Comparison of ENCODE assay signal across 9 mouse cellular contexts in genomic region chr8:58912196-58912839, GRCm38 (mm10). TPM values are rescaled to one million over a fixed set of nuclear protein-coding genes. Genes with fewer than 3 reads are reported as not detected.
A peak's percentile ranks its signal among the peaks of the same experiment; 100 is the strongest.
DNase-seq lines count a peak whose midpoint lies in the region; ATAC-seq and TF ChIP-seq lines count a peak whose summit lies in the region.
"Had no signal": no experiment of that assay in that cellular context is flagged by ENCODE, and none has a peak within 500 bp of the region (broad histone marks: within the 10 kb centered on the region; RNA-seq: fewer than 3 reads in every experiment).

Gene Galntl6, minus strand, starts transcription at chr8:58912640.

- H3K27me3 ChIP-seq in lung, embryonic 15.5 days: peaks cover 22% of the 10 kb centered on the region
- peaks cover 6% of the 10 kb centered on the region for H3K27me3 ChIP-seq in hindbrain, embryonic 14.5 days (ENCODE audit: control insufficient read depth, insufficient read depth, low read length)
- H3K27me3 ChIP-seq in limb, embryonic 11.5 days (ENCODE audit: control insufficient read depth, insufficient read depth, low read length): peaks cover 3% of the 10 kb centered on the region; the same call in 1 of the 2 replicates

- TF ChIP-seq CTCF in olfactory bulb, adult 2 months (IDR thresholded peaks at IDR 0.05; ENCODE audit: insufficient read depth, low read depth, low read length): no peak

- peak within 1 kb of the TSS; percentile 49 for H3K4me3 ChIP-seq in lung, embryonic 15.5 days
- H3K4me3 ChIP-seq in hindbrain, embryonic 14.5 days (replicated peaks; ENCODE audit: low read length): peak within 1 kb of the TSS; percentile 66
- peak within 1 kb of the TSS; percentile 57 for H3K4me3 ChIP-seq in limb, embryonic 11.5 days (ENCODE audit: low read depth, low read length)
- H3K4me3 ChIP-seq in olfactory bulb, adult 2 months (ENCODE audit: insufficient read depth, low read depth, low read length): peak within 1 kb of the TSS; percentile 76

- H3K27ac ChIP-seq in lung, embryonic 15.5 days: no peak within 1 kb of the TSS
- H3K27ac ChIP-seq in hindbrain, embryonic 14.5 days: peak within 1 kb of the TSS; percentile 75
- no peak within 1 kb of the TSS for H3K27ac ChIP-seq in limb, embryonic 11.5 days (replicated peaks; ENCODE audit: low read depth, low read length)
- peak within 1 kb of the TSS; percentile 38 for H3K27ac ChIP-seq in olfactory bulb, adult 2 months (ENCODE audit: insufficient read depth, low read depth, low read length)

- WGBS in lung, embryonic 15.5 days: 1% methylated on average over 36 of the region's 37 CpGs
- under 1% methylated on average over 37 of the region's 37 CpGs for WGBS in hindbrain, embryonic 14.5 days
- WGBS in limb, embryonic 11.5 days: under 1% methylated on average over 37 of the region's 37 CpGs
- WGBS in olfactory bulb, adult 2 months: under 1% methylated on average over 37 of the region's 37 CpGs

- H3K4me1 ChIP-seq in lung, embryonic 15.5 days: peaks cover 12% of the 10 kb centered on the region; the same call in 1 of the 2 replicates
- H3K4me1 ChIP-seq in hindbrain, embryonic 14.5 days (replicated peaks; ENCODE audit: control insufficient read depth, insufficient read depth, low read length): peaks cover 10% of the 10 kb centered on the region
- H3K4me1 ChIP-seq in limb, embryonic 11.5 days (ENCODE audit: control insufficient read depth, insufficient read depth, low read length): 0 out of 2 replicates have a peak, but pooled peaks cover 3% of the 10 kb centered on the region
- H3K4me1 ChIP-seq in olfactory bulb, adult 2 months (ENCODE audit: control insufficient read depth, insufficient read depth, low read length): peaks cover 5% of the 10 kb centered on the region

- 0 out of 2 replicates have a peak, but pooled peaks have one; percentile 31 for TF ChIP-seq POLR2A in olfactory bulb, adult 2 months (IDR thresholded peaks at IDR 0.05; ENCODE audit: insufficient read depth, low read depth, low read length)

- H3K9ac ChIP-seq in lung, embryonic 15.5 days: no peak within 1 kb of the TSS
- peak within 1 kb of the TSS; percentile 80 for H3K9ac ChIP-seq in hindbrain, embryonic 14.5 days
- peak within 1 kb of the TSS; percentile 53 for H3K9ac ChIP-seq in limb, embryonic 11.5 days (ENCODE audit: low read length)

- H3K9me3 ChIP-seq in lung, embryonic 15.5 days: no peaks in the 10 kb centered on the region
- H3K9me3 ChIP-seq in hindbrain, embryonic 14.5 days (ENCODE audit: control insufficient read depth, low read length): no peaks in the 10 kb centered on the region
- no peaks in the 10 kb centered on the region for H3K9me3 ChIP-seq in limb, embryonic 11.5 days (ENCODE audit: control insufficient read depth, low read length)

- no peak for DNase-seq in lung, postnatal 10 days
- DNase-seq in embryo, embryonic 10.5 days (ENCODE audit: low spot score): peak; percentile 54
- peak; percentile 41 for DNase-seq in hindbrain, embryonic 14.5 days (ENCODE audit: low spot score)
- DNase-seq in limb, embryonic 11.5 days (ENCODE audit: low spot score): peak; percentile 63
- no peak for DNase-seq in urinary bladder, postnatal 36 days (ENCODE audit: low spot score in 2 of 2)
- DNase-seq in lung, postnatal 4 days: no peak

- no peaks in the 10 kb centered on the region for H3K36me3 ChIP-seq in lung, embryonic 15.5 days
- H3K36me3 ChIP-seq in hindbrain, embryonic 14.5 days (replicated peaks; ENCODE audit: control insufficient read depth, insufficient read depth): no peaks in the 10 kb centered on the region
- H3K36me3 ChIP-seq in limb, embryonic 11.5 days (ENCODE audit: control insufficient read depth, insufficient read depth, low read length): no peaks in the 10 kb centered on the region

- H3K4me2 ChIP-seq in lung, embryonic 15.5 days: peak within 1 kb of the TSS; percentile 96
- peak within 1 kb of the TSS; percentile 90 for H3K4me2 ChIP-seq in hindbrain, embryonic 14.5 days (replicated peaks)
- H3K4me2 ChIP-seq in limb, embryonic 11.5 days (ENCODE audit: low read depth, severe bottlenecking): peak within 1 kb of the TSS; percentile 98

- peak; percentile 52 for ATAC-seq in lung, embryonic 15.5 days (ENCODE audit: borderline replicate concordance, extremely low read depth, low FRiP score, low TSS enrichment)
- ATAC-seq in hindbrain, embryonic 14.5 days (ENCODE audit: low FRiP score): peak; percentile 75
- ATAC-seq in limb, embryonic 11.5 days (ENCODE audit: insufficient number of reproducible peaks, low FRiP score, low TSS enrichment, low read depth): peak; percentile 56

RNA-seq across cellular contexts. Expression of gene Galntl6, which starts in this region (rescaled TPM):
- 0.21 and 0.28 TPM in 2 replicates for polyA plus RNA-seq in lung, embryonic 15.5 days (2015; fragmentation: Nextera tagmentation; extraction: Ambion mirVana)
- 16.7 and 16.9 TPM in 2 replicates for polyA plus RNA-seq in hindbrain, embryonic 14.5 days (2014; fragmentation: Nextera tagmentation; extraction: Ambion mirVana)
- 0.45 and 1.6 TPM in 2 replicates for polyA plus RNA-seq in limb, embryonic 11.5 days (2014; fragmentation: Nextera tagmentation; extraction: Ambion mirVana)
- not detected in 2 replicates for polyA plus RNA-seq in olfactory bulb, adult 2 months (2012; ENCODE audit: insufficient read depth, insufficient read length, low replicate concordance, missing spikeins)
- polyA plus RNA-seq: small intestine, adult 2 months had no signal

Comparison
In these comparisons a context has a peak if more than half of its experiments do, and no peak if none do; other contexts are left out.
1. Peak in ATAC-seq, H3K4me3 ChIP-seq and H3K4me2 ChIP-seq in lung, embryonic 15.5 days; RNA of the gene not detected or under 1 TPM.
2. H3K27ac ChIP-seq: peak in hindbrain, embryonic 14.5 days (single experiment) and olfactory bulb, adult 2 months (single experiment); none in lung, embryonic 15.5 days (single experiment) and limb, embryonic 11.5 days (single experiment).
3. DNase-seq: peak in embryo, embryonic 10.5 days (single experiment), hindbrain, embryonic 14.5 days (single experiment) and limb, embryonic 11.5 days (single experiment); none in lung, postnatal 10 days (single experiment), urinary bladder, postnatal 36 days (0 of 2) and lung, postnatal 4 days (0 of 2).
4. Peak in every context shown above with its lines, with median percentiles within 50 percentile points of each other: ATAC-seq, H3K4me2 ChIP-seq and H3K4me3 ChIP-seq.